Mouse (Mus musculus) neural tube, embryonic 10.5 days (tissue): ENCODE data around the gene Smtn.
A peak's percentile ranks its signal among the peaks of the same experiment; 100 is the strongest.

Experiments
- DNase-seq: peaks from one replicate; pipeline ENCODE4 v3.0.0-alpha.2; 2017; ENCODE audit warnings: low spot score; ENCODE audit errors: extremely low spot score

Gene Smtn

DNA sequence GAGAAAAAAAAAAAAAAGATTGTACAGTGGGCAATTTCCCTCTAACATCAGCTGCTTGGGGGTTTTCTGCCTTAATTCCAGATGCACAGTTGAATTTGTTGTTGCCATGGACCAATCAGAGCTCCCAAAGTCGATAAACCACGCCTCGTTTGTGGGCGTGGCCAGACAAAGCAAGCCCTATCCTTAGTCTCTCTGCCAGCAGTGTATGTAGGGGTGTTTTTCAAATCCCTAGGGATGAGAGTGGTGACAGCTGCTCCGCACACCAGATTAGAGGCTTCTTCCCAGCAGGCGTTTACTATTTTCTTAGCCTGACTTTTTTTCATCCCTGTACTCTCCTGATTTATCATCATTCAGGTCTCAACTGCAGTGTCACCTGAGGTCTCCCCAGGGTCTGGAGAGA, 7.6 kb upstream of the Smtn start:
- no peak for DNase-seq

DNA sequence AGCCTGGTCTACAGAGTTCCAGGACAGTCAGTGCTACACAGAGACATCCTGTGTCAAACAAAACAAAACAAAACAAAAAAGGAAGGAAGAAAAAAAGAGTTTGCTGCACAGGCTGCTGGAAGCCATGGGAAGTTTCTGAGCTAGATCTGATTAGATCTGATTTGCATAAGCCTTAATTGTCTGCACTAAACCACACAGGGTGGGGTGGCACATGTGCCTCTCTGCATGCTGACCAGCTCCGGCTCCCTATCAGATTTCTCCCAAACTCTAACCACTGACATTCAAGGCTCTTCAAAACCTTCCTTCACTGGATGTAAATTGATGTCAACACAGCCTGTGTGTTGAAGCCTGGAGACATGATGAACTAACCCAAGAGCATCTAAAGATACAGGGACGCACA, 6.6 kb upstream of the Smtn start:
- DNase-seq: no peak

DNA sequence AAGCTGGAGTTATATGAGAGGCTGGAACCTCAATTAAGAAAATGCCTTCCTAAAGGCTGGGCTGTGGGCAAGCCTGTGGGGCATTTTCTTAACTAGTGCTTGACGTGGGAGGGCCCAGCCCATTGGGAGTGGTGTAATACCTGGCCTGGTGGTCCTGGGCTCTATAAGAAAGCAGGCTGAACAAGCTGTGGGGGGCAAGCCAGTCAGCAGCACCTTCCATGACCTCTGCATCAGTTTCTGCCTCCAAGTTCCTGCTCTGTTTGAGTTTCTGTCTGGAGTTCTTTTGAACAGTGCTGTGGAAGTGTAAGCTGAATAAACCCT, 5.8 kb upstream of the Smtn start:
- no peak for DNase-seq

DNA sequence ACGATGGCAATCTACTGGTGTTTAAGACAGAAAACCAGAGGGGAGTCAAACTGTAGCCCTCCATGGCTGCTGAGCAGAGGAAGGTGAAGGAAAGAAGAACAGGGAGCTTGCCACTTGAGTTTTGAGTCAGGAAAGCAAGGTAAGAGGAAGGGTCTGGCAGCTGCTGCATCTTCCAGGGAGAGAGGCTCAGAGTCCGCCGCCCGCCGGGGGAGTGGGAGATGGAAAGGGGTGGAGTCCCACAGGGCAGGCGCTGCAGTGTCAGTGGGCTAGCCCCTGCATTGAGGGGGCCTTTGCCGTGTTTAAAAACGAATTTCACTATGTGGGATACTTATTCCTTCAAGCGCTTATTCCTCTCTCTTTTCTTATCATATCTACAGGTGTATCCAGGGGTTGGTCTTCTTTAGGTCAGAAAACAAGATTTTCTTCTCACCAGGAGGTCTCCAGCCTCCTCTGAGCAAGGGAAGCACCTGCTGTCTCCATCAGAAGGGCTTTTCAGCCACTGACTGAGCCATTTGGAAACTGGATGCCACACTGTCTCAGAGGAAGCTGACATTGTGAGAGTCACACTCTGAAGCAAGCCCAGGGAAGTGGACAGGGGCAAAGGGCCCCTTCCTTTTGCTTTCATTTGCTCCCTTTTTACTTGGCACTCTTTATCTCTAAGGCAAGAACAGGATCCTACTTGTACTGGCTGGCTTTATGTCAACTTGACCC, 5.3 kb upstream of the Smtn start:
- DNase-seq: no peak

DNA sequence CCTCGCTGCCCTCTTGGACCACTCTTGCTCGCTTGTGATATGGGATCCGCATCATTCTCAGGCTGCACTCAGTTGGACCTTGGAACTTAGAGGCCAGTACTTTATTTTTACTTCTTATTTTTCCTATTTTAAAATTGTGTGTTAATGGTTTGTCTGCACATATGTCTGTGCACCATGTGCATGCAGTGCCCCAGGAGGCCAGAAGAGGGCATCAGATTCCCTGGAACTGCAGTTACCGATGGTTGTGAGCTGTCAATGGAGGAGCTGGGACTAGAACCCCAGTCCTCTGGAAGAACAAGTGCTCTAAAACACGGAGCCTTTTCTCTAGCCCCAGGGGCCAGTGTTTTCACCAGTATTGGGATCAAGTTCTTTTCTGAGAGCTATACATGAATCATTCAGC, 4.0 kb upstream of the Smtn start:
- DNase-seq: no peak

DNA sequence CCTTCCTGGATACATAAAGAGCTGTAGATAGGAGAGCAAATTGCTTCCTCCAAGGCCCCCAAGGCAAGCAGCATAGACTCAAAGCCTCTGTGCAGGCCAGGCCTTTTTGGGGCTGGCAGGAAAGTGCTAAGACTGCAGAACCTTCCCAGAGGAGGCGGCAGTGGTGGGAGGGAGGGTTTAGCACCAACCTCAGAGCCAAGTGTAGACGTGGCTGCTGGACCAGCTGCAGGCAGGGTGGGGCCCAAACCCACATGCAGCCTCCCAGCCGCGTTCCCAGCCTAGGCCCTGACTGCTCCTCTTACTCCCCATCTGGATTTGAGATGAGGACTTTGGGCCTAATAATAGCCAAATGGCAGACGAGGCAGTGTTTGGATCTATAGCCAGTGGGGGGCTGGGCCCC, 2.6 kb upstream of the Smtn start:
- DNase-seq: no peak

DNA sequence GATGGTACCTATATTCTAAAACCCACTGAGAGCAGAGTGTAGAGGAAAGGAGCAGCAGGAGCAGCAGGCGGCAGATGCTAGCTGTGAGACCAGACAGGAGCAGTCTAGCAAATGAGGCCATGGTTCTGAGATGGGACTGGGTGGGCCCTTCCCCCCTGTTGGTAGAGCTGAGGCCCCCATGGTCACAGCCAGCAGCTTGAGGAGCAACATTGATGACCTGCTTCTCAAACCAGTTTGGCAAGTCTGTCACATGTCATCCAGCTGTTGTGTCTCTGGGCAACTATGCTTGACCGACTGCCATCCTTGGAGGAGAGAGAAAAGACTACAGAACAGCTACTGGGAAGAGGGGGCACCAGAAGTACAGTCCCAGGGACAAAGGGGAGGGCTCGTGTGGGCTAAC, 1.5 kb upstream of the Smtn start:
- no peak for DNase-seq

DNA sequence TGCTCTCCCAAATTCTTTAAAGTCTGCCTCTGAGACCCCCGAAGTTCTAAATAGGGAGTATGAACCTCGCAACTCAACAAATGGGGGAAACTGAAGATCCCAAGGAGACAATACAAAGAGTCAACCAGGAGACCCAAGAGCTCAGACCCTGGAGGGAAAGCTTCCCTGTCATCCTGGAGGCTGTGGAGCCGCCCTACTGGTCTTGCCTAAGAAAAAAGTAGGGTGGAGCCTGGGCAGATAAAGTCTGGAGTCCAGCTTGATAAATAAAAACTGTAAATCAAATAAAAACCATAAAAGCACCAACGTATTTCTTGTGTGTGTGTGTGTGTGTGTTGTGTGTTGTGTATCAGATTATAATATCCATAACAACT, 601 bp downstream of the Smtn start:
- no peak for DNase-seq

DNA sequence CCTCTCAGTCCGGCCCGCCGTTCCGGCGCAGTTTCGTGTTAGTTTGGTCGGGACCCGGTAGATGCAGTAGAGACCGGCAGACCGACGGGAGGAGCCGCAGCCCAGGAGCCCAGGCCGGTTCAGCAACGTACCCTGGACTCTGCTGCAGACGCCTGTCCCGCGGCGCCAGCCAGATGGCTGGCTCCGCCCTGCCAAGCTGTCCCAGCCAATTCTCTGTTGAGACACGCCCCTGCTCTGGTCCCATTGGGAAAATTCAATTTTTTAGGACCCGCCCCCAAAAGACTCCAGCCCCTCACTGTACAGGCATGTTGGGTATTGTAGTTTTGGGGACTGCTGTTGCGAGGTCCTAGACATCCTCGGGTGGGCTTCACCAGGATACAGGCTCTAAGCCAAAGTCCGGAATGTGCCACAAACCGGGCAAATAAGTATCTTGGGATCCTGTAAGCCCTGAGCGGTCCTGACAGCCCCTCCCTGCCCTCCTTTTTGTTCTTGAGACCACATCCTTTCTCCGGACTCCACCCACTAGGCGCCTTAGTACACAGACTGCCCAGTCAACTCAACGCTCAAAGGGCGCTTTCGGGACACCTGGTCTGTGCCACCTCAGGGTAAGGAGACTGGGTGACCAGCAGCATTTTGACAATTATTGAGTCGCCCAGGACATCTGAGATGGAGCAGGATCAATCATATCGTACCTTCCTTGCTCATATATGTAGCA, 1.1 kb downstream of the Smtn start:
- DNase-seq: peak; percentile 87

DNA sequence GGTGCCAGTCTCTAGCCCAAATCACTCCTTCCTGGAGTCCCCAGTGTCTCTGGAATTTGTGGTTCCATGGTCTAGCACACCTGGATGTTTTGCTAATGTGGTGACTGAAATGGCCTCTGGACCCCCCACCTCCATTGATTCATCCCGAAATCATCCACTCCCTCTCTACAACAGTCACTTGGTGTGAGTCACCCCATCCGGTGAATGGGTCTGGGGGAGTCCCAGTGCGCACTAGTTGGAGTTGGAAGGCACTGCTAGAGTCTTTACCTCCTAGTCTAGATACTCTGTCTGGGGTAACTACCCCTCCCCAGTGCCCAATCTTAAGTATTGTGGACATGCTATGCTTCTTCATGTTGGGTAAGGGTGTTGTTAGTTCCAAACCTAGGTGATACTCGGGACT, 2.1 kb downstream of the Smtn start:
- DNase-seq: no peak

DNA sequence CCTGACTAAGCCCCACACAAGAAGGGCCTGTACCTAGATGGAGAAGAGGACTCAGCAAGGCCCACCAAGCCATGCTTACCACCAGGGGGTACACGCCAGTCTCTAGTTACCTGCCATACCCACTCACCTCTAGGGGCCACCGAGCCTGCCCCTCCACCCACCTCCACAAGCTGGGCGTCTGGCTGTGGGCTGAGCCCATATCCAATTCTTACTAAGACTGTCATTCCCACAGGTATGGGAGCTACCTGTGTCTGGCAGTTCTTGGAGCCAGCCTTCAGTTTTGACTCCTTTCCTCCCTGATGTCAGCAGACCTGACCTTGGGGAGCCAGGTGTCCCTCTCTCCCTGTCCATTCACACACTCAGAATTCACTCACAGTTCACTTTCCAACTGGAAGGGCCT, 2.7 kb downstream of the Smtn start:
- DNase-seq: no peak

DNA sequence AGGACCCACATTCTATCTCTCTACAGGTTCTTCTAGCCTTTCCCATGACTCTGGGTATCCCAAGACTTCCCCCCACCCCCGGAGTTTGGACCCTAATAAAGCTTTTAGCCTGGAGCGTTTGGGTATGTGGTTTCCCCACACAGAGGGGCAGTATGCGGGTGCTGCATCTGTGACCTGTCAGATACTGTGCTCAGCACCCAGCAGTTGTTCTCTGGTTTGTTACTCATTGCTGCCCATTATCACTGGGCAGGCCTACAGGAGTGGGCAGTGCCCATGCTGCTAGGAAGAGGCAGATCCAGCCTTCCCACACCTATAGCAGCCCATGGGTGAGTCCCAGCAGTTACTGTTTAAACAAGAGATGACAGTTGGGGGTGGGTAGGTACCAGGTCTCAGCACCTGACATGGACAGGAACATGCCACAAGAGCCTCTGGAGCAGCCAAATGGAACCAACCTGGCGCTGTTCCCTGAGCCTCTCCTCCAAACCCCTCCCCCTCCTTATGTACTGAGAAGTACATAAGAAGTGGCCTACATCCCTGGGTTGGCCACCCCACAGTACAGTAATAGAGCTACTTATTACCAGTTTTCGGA, 3.6 kb downstream of the Smtn start:
- DNase-seq: no peak

DNA sequence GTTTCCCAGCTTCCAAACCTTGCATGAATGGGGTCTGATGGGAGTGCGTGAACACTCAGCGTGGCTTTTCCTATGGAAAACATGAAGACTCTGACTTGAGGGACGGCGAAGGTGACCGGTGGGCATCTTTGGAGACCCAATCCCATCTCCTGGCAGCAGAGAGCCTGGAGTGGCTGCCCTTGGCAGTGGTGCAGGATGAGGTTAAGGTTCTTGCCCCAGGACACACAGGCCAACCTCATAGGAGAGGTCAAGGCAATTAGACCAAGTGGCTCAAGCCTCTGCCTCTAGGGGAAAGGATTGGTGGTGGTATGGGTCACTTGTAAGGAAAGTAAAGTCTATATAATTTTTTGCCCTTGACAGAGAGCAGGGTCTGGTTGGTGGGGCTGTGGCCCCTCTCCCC, 4.3 kb downstream of the Smtn start:
- DNase-seq: no peak

DNA sequence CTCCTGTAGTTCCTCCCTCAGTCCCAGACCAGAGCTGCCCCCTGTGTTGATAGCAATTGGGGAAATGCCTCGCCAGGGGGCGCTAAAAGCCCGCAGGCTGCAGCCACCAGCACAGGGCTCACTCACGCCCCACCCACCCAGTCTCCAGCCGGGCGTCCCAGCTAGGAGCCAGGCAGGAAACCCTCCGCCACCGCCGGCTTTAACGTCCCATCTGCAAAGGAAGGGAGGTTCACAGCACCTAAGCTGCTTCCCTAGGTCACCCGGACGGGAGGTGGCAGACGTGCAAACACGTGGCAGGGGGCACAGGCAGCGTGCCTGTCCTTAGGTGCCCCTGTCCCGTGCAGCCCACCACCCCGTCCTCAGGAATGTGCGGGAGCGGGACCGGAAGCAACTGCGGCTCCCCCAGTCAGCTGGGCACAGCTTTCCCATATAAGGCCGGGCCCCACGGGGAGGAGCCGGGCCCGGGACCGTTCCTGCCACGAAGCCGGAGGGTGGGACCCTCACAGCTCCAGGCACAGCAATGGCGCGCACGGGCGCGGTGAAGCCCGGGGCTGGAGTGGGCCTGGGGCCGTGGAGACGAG, 4.9 kb downstream of the Smtn start:
- DNase-seq: peak; percentile 97

DNA sequence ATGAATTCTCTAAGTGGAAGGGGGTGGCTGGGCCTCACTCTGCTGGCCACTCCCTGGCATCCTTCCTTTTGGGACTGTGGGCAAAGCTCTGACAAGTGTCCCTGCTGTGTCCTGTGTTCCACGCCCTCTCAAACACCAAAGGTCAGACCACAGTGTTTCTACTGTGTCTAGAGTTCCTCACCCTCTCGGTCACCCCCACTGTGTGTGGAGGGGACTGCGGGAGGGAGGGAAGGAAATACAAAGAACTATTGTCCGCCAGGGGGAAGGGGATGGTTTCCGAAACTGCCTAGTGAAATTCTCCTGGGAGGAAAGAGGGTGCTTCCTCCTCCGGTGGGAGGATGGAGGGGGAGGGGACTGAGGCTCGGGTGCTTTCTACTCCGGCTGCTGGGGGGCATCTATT, 5.5 kb downstream of the Smtn start:
- DNase-seq: no peak

DNA sequence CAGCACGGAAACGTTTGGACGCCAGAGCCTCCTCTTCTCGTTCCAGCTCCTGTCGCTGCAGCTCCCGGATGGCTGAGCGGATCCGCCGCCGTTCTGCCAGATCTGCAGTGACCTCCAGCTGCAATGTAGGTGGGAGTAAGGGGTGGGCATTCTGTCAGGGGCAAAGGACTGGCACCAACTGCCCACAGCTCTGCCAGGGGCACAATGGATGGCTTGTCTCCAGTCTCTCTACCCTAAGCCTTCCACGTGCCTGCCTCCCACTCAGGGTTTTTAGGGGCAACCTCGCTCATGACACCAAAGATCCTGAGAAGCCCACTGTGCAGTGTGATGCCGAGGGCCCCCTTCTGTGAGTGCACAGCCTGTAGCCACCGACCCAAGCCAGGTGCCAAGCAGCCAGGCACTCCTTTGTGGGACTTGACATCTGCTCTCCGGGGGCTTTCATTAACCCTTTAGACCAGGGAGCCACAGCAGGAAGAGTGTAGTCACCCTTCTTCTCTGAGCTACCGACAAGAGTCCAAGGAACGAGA, 6.9 kb downstream of the Smtn start:
- DNase-seq: no peak

DNA sequence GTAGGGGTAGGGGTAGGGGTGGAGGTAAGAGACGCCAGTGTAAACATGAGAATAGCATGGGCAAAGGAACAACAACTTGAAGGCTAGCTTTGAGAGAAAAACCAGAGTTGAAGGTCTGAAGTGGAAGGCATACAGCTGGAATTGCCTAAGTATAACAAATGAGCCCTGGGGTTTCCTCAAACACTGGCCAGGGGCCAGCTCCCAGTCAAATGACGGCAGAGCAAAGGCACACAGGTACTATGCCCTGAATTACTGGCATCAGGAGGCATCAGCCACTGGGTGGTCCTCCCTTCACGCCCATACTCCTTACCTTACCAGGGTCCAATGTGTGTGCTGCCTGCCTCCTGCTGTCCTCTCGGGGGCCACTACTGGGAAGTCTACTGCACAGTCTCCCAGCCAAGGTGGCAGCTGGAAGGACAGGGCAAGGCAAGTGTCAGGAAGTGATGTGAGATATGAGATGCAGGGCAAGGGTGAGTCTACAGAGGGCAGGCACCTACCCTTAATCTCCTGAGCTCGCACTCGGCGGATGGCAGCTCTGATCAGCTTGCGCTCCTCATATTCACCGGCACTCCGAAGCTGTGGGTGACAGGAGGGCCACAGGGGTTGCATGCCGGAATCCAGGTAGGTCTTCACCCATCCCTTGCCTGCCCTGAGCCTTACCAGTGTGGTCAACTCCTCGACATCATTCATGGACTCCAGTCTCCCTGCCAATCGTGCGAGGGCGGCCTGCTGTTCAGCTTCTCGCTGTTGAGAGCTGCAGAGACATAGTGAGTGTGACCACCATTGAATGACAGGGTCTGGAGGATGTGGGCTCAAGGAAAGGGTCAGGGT, 8.1 kb downstream of the Smtn start:
- no peak for DNase-seq

DNA sequence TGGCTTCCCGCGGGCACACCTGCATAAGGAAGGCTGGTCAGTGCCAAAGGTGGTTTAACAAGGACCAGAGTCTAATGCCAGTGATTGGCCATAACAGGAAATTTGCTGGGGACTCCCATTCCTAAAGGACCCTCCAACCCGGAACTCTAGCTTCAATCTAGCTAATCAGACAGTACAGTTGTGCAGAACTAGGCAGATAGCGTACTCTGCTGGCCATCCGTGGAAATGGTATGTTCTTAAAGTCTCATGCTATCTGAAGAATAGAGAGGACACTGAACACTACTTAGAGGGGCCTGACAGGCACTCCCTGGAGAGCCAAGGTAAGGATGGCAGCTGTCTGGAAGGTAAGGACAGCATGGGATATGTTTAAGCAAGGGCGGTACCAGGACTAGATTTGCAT, 8.8 kb downstream of the Smtn start:
- DNase-seq: no peak

DNA sequence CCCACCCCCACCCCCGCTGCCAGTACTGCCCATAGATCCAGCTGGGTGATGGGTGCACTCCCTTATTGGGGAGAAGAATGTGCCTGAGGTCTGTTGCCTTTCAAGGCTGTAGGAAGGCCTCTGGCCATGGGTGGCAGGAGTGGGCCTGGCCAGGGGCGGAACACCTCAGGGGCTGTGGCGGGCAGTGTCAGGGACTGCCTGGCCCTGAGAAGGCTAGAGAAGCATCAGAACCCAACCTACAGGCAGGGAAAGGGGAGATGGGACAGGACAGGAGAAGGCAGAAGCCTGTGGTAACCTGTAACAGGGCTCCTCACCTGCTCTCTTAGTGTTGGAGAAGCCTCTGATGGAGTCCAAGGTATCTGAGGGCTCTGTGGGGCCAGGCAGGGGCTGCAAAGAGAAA, 9.7 kb downstream of the Smtn start:
- no peak for DNase-seq

DNA sequence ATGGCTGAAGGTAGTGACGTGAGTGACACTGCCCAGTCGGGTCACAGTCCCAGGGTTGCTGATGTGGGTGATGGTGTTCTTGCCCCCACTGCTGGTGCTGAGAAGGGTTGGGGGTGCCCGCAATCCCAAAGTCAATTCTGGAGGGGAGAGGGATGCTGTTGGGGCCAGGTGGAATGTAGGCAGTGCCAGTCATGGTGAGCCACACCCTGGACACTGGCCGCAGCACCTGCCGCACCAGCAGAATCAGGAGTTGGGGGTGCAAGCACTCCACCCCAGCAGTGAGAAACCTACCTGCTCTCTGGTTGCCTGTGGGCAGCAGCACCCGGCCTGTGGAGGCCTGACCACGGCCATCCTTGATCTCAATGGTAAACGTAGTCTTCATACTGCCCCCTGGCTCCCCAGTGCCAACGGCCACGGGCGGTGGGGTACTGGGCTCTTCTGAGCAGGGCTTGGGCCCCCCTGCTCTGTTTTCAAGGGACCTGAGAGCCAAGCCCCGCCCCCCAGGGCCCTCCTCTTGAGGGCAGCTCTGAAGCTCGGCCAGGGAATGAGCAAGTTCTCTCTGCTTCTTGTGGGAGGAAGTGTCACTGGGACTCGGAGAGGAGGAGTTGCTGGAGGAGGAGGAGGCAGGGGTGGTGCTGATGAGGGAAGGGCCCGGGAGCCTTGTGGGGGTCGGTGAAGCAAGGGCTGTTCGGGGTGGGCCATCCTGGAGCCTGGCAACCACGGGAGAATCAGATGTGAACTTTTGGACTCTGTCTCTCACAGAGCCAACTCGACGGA, 10.7 kb downstream of the Smtn start:
- no peak for DNase-seq

DNA sequence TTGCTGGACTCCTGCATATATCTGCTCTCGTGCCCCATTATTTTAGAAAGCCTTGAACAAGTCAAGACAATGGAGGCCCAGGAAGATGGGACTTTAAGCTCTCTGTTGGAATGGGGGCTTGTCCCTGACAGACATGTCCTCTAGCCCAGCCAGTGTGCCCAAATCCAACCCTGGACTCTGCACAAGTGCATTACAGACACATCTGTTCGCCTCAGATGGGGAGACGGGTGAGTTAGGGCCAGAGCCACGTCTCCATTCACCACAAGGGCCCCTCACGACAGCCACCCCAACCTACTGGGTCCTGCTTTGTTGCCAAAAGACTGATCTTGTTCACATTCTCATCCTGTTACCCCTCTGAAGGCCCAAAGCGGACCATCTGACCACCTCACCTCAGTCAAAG, 12.2 kb downstream of the Smtn start:
- no peak for DNase-seq
